ENCODE assay signal across 10 mouse cellular contexts in genomic region chr15:98636517-98636916, GRCm38 (mm10). TPM values are rescaled to one million over a fixed set of nuclear protein-coding genes. Genes with fewer than 3 reads are reported as not detected.
DNase-seq lines count a peak whose midpoint lies in the region; ATAC-seq and TF ChIP-seq lines count a peak whose summit lies in the region.
"Had no signal": no experiment of that assay in that cellular context is flagged by ENCODE, and none has a peak within 500 bp of the region (broad histone marks: within the 10 kb centered on the region; RNA-seq: fewer than 3 reads in every experiment).

No protein-coding gene starts in this region.

- no peak for TF ChIP-seq CTCF in layer of hippocampus, adult 2 months (conservative IDR thresholded peaks at IDR 0.05)

- no peaks in the 10 kb centered on the region for H3K9me3 ChIP-seq in forebrain, embryonic 11.5 days (ENCODE audit: control insufficient read depth, low read length)
- H3K9me3 ChIP-seq in intestine, embryonic 16.5 days (ENCODE audit: control insufficient read depth, low read length), result no peaks in the 10 kb centered on the region
- no peaks in the 10 kb centered on the region for H3K9me3 ChIP-seq in neural tube, embryonic 13.5 days
- H3K9me3 ChIP-seq: liver, embryonic 13.5 days had no signal

- peak overlapping the region; percentile 67 for H3K4me3 ChIP-seq in layer of hippocampus, adult 2 months
- peak overlapping the region; percentile 83 for H3K4me3 ChIP-seq in forebrain, embryonic 11.5 days (ENCODE audit: low read depth, low read length)
- H3K4me3 ChIP-seq in intestine, embryonic 16.5 days (ENCODE audit: low read length), result no peak overlapping the region
- H3K4me3 ChIP-seq in neural tube, embryonic 13.5 days, result peak overlapping the region; percentile 62

- peak overlapping the region; percentile 84; the same call in 1 of the 2 replicates for H3K27ac ChIP-seq in layer of hippocampus, adult 2 months
- no peak overlapping the region for H3K27ac ChIP-seq in forebrain, embryonic 11.5 days (ENCODE audit: low read depth, low read length)
- no peak overlapping the region for H3K27ac ChIP-seq in intestine, embryonic 16.5 days (ENCODE audit: low read length)
- H3K27ac ChIP-seq in neural tube, embryonic 13.5 days (replicated peaks), result peak overlapping the region; percentile 59
- H3K27ac ChIP-seq: liver, embryonic 13.5 days had no signal

- 46% methylated on average over 5 of the region's 5 CpGs for WGBS in forebrain, embryonic 11.5 days
- 54% methylated on average over 5 of the region's 5 CpGs for WGBS in intestine, embryonic 16.5 days
- WGBS in neural tube, embryonic 13.5 days, result 29% methylated on average over 5 of the region's 5 CpGs

- H3K4me1 ChIP-seq in forebrain, embryonic 11.5 days (replicated peaks; ENCODE audit: control insufficient read depth, insufficient read depth, low read length), result peaks cover 30% of the 10 kb centered on the region
- H3K4me1 ChIP-seq in intestine, embryonic 16.5 days (ENCODE audit: control insufficient read depth, insufficient read depth, low read length), result peaks cover 31% of the 10 kb centered on the region
- H3K4me1 ChIP-seq in neural tube, embryonic 13.5 days (replicated peaks), result peaks cover 56% of the 10 kb centered on the region

- peaks cover 32% of the 10 kb centered on the region for H3K27me3 ChIP-seq in forebrain, embryonic 11.5 days (ENCODE audit: control insufficient read depth, insufficient read depth, low read length)
- peaks cover 3% of the 10 kb centered on the region; the same call in 1 of the 2 replicates for H3K27me3 ChIP-seq in intestine, embryonic 16.5 days (replicated peaks; ENCODE audit: control insufficient read depth, insufficient read depth, low read length)
- peaks cover 10% of the 10 kb centered on the region for H3K27me3 ChIP-seq in neural tube, embryonic 13.5 days

- ATAC-seq in forebrain, embryonic 11.5 days (replicated peaks; ENCODE audit: low FRiP score), result no peak
- ATAC-seq in intestine, embryonic 16.5 days, result no peak
- ATAC-seq in neural tube, embryonic 13.5 days (ENCODE audit: low read depth), result no peak

- H3K36me3 ChIP-seq in forebrain, embryonic 11.5 days (ENCODE audit: control insufficient read depth, insufficient read depth, low read length), result no peaks in the 10 kb centered on the region
- H3K36me3 ChIP-seq in intestine, embryonic 16.5 days (ENCODE audit: control insufficient read depth, insufficient read depth, low read length), result no peaks in the 10 kb centered on the region
- H3K36me3 ChIP-seq in neural tube, embryonic 13.5 days, result peaks cover 28% of the 10 kb centered on the region
- H3K36me3 ChIP-seq: liver, embryonic 13.5 days had no signal

- peak overlapping the region; percentile 97 for H3K4me2 ChIP-seq in forebrain, embryonic 11.5 days (ENCODE audit: low read depth, low read length, severe bottlenecking)
- H3K4me2 ChIP-seq in intestine, embryonic 16.5 days (ENCODE audit: low read depth, low read length), result 0 out of 2 replicates have a peak overlapping the region, but pooled peaks have one; percentile 98
- peak overlapping the region; percentile 88 for H3K4me2 ChIP-seq in neural tube, embryonic 13.5 days
- H3K4me2 ChIP-seq: liver, embryonic 13.5 days had no signal

- no peak for DNase-seq in layer of hippocampus, adult 2 months (ENCODE audit: low spot score in 2 of 2)
- DNase-seq in layer of hippocampus, postnatal 36 days, result no peak
- DNase-seq in forebrain, embryonic 11.5 days (ENCODE audit: low spot score), result no peak
- no peak for DNase-seq in layer of hippocampus, adult 9-10 months (ENCODE audit: low spot score)
- DNase-seq in embryo, embryonic 11 days, result no peak
- no peak for DNase-seq in embryo, embryonic 10 days (ENCODE audit: low spot score)
- DNase-seq: cerebellum, adult 8-10 months; liver, embryonic 13.5 days had no signal

- 0 out of 2 replicates have a peak overlapping the region, but pooled peaks have one; percentile 35 for H3K9ac ChIP-seq in forebrain, embryonic 11.5 days (ENCODE audit: low read length)
- H3K9ac ChIP-seq in intestine, embryonic 16.5 days (ENCODE audit: low read depth, low read length), result peak overlapping the region; percentile 2; the same call in 1 of the 2 replicates
- H3K9ac ChIP-seq in neural tube, embryonic 13.5 days, result peak overlapping the region; percentile 94
- H3K9ac ChIP-seq: liver, embryonic 13.5 days had no signal

RNA-seq across cellular contexts. Expression of gene Cacnb3, which starts 5.9 kb away (rescaled TPM):
- 100 to 1,000 TPM; 207 to 212 TPM for total RNA-seq in layer of hippocampus, adult 2 months (2021)
- total RNA-seq in layer of hippocampus, postnatal 36 days (2021), result 100 to 1,000 TPM; 198 to 206 TPM
- polyA plus RNA-seq in forebrain, embryonic 11.5 days (2014; fragmentation: Nextera tagmentation; extraction: Ambion mirVana), result 45.3 and 46.9 TPM in 2 replicates
- polyA plus RNA-seq in intestine, embryonic 16.5 days (2015; fragmentation: Nextera tagmentation; extraction: Ambion mirVana), result 20.3 and 22.8 TPM in 2 replicates
- polyA plus RNA-seq in neural tube, embryonic 13.5 days (2015; fragmentation: Nextera tagmentation; extraction: Ambion mirVana), result 124 and 137 TPM in 2 replicates

RNA-seq across cellular contexts. Expression of gene Ddx23, which starts 26.2 kb away (rescaled TPM):
- total RNA-seq in layer of hippocampus, adult 2 months (2021), result 10 to 100 TPM; 79.7 to 87.4 TPM
- total RNA-seq in layer of hippocampus, postnatal 36 days (2021), result 10 to 100 TPM; 87.5 to 92.0 TPM
- polyA plus RNA-seq in forebrain, embryonic 11.5 days (2014; fragmentation: Nextera tagmentation; extraction: Ambion mirVana), result 24.2 and 31.2 TPM in 2 replicates
- 15.6 and 17.6 TPM in 2 replicates for polyA plus RNA-seq in intestine, embryonic 16.5 days (2015; fragmentation: Nextera tagmentation; extraction: Ambion mirVana)
- polyA plus RNA-seq in neural tube, embryonic 13.5 days (2015; fragmentation: Nextera tagmentation; extraction: Ambion mirVana), result 20.5 and 21.7 TPM in 2 replicates

RNA-seq across cellular contexts. Expression of gene Adcy6, which starts 26.6 kb away (rescaled TPM):
- total RNA-seq in layer of hippocampus, adult 2 months (2021), result 10 to 100 TPM; 49.6 to 52.4 TPM
- total RNA-seq in layer of hippocampus, postnatal 36 days (2021), result 10 to 100 TPM; 43.7 to 48.8 TPM
- polyA plus RNA-seq in forebrain, embryonic 11.5 days (2014; fragmentation: Nextera tagmentation; extraction: Ambion mirVana), result 11.2 and 12.3 TPM in 2 replicates
- 17.1 and 18.8 TPM in 2 replicates for polyA plus RNA-seq in intestine, embryonic 16.5 days (2015; fragmentation: Nextera tagmentation; extraction: Ambion mirVana)
- polyA plus RNA-seq in neural tube, embryonic 13.5 days (2015; fragmentation: Nextera tagmentation; extraction: Ambion mirVana), result 10.4 and 10.7 TPM in 2 replicates

RNA-seq across cellular contexts. Expression of gene Rnd1, which starts 40.7 kb away (rescaled TPM):
- total RNA-seq in layer of hippocampus, adult 2 months (2021), result 1 to 10 TPM; 6.4 to 6.9 TPM
- 1 to 10 TPM; 7.2 to 7.6 TPM for total RNA-seq in layer of hippocampus, postnatal 36 days (2021)
- polyA plus RNA-seq in forebrain, embryonic 11.5 days (2014; fragmentation: Nextera tagmentation; extraction: Ambion mirVana), result 1.9 and 2.8 TPM in 2 replicates
- 0.95 and 1.1 TPM in 2 replicates for polyA plus RNA-seq in intestine, embryonic 16.5 days (2015; fragmentation: Nextera tagmentation; extraction: Ambion mirVana)
- polyA plus RNA-seq in neural tube, embryonic 13.5 days (2015; fragmentation: Nextera tagmentation; extraction: Ambion mirVana), result 6.2 and 7.4 TPM in 2 replicates

Comparison
In these comparisons a context has a peak if more than half of its experiments do, and no peak if none do; other contexts are left out.
1. H3K27ac ChIP-seq: peak in layer of hippocampus, adult 2 months (single experiment) and neural tube, embryonic 13.5 days (single experiment); none in forebrain, embryonic 11.5 days (single experiment) and intestine, embryonic 16.5 days (single experiment).
2. H3K9ac ChIP-seq: peak in every context shown above with its lines; median percentile 94 in neural tube, embryonic 13.5 days; 35 in forebrain, embryonic 11.5 days; 2 in intestine, embryonic 16.5 days.
3. Peak in every context shown above with its lines, with median percentiles within 50 percentile points of each other: H3K4me2 ChIP-seq.